Mouse (Mus musculus) megakaryocyte progenitor cell, adult 5-6 weeks (primary cell): ENCODE measurements around the gene Cited2. TPM values are rescaled to one million over a fixed set of nuclear protein-coding genes. Genes with fewer than 3 reads are reported as not detected.
A peak's percentile ranks its signal among the peaks of the same experiment; 100 is the strongest.

Experiments used
- ATAC-seq: replicated peaks from 2 replicates; pipeline ENCODE4 v1.8.0; 2016; ENCODE audit warnings: mild to moderate bottlenecking, moderate TSS enrichment, inconsistent platforms; ENCODE audit not compliant: poor library complexity
- total RNA-seq, 2 experiments: library from RNA; stranded (forward) in 1 of 2; stranded (reverse) in 1 of 2; fragments of 157-497, 149-512 nt in 1 of 2; fragments of 200-1000 nt in 1 of 2; gene quantifications; 2 replicates each; pipeline versions ENCODE4 v1.2.3 to v1.2.4; 2015 to 2017

Cited2 gene
- total RNA-seq, 2 experiments from 2014 or later = 49.9 to 195 TPM

DNA sequence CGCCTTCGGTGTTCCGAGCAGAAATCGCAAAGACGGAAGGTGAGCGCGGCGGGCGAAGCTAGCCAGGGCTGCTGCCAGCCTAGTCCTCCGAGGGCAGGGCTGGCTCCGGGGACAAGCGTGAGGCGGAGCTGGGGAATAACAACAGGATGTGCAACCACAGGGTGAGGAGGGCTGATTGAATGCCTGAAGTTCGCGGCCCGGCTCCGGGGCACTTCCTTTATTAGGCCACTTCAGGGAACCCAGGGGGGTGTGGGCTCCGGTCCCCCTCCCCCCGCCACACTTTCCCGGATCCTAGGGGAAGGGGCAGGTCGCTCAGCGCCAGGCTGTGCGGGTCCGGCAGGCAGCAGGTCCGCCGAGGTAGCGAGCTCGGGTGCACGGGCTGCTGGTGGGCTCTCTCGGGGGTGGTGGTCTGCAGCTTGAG is 413 bp downstream of the Cited2 start:
- peak; percentile 21; the same call in 1 of the 2 replicates for ATAC-seq

DNA sequence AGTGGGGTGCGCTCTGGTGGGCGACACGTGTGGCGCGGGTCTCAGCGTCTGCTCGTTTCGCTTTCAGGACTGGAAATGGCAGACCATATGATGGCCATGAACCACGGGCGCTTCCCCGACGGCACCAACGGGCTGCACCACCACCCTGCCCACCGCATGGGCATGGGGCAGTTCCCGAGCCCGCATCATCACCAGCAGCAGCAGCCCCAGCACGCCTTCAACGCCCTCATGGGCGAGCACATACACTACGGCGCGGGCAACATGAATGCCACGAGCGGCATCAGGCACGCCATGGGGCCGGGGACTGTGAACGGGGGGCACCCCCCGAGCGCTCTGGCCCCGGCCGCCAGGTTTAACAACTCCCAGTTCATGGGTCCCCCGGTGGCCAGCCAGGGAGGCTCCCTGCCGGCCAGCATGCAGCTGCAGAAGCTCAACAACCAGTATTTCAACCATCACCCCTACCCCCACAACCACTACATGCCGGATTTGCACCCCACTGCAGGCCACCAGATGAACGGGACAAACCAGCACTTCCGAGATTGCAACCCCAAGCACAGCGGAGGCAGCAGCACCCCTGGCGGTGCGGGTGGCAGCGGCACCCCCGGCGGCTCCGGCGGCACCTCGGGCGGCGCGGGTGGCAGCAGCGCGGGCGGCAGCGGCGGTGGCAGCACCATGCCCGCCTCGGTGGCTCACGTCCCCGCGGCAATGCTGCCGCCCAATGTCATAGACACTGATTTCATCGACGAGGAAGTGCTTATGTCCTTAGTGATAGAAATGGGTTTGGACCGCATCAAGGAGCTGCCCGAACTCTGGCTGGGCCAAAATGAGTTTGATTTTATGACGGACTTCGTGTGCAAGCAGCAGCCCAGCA is 1.1 kb downstream of the Cited2 start:
- peak; percentile 18 for ATAC-seq

DNA sequence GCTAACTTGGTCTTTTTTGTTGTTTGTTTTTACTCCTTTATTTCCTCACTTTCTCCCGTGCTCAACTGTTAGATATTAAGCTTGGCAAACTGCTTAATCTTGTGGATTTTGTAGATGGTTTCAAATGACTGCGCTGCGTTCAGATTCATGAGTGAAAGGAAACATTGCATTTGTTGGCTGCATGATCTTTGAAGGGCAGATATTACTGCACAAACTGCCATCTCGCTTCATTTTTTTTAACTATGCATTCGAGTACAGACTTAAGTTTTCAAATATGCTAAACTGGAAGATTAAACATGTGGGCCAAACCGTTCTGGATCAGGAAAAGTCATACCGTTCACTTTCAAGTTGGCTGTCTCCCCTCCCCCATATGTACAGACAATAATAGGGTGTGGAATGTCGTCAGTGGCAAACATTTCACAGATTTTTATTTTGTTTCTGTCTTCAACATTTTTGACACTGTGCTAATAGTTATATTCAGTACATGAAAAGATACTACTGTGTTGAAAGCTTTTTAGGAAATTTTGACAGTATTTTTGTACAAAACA is 2.1 kb downstream of the Cited2 start:
- no peak for ATAC-seq

DNA sequence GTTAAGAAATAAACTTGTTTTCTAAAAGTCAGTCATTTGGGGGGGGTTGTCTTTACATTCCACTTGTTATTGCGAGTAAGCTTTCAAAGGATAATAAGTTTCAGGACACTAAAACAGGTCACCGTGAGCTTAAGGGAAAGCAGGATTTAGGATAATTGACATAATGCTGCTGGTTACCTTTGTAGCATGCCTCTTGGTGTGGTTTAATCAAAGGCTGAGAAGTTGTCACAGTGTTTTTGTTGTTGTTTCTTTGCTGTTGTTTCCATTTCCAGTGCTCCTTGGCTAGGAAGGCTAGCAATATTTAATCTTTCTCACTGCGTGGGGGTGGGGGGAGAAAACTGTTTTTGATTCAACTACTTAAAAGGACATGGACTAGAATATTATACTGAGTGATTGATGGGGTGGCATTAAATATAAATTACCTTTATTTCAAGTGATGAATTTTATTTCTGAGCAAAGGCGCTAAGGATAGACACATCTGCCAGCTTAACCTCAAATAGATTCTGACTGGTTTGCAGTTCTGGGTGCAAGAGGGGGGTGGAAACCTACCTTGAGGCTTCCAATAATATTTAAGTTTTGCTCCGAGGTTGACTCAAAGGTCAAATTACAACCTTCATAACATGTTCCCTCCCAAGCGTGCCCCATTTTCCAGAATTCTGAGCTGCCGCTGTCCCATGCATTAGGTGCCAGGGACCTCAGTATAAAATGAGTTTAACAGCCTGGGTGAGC is 2.8 kb downstream of the Cited2 start:
- ATAC-seq = no peak

DNA sequence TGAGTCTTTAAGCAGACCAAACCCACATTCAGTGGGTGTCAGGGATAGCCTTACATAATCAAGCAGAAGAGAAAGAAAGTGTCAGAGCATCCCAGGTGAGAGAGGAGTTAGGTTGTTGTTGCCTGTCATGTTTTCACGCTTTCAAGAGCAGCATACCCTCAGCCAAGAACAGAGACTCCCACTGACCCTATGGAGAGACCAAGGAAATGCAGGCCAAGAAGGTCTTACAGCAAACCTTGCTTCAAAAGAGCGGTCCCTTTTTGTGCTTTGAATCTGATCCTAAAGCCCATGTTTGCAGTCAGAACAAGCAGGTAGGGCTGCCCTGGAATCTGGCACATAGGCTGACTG is 3.3 kb downstream of the Cited2 start:
- ATAC-seq = no peak

DNA sequence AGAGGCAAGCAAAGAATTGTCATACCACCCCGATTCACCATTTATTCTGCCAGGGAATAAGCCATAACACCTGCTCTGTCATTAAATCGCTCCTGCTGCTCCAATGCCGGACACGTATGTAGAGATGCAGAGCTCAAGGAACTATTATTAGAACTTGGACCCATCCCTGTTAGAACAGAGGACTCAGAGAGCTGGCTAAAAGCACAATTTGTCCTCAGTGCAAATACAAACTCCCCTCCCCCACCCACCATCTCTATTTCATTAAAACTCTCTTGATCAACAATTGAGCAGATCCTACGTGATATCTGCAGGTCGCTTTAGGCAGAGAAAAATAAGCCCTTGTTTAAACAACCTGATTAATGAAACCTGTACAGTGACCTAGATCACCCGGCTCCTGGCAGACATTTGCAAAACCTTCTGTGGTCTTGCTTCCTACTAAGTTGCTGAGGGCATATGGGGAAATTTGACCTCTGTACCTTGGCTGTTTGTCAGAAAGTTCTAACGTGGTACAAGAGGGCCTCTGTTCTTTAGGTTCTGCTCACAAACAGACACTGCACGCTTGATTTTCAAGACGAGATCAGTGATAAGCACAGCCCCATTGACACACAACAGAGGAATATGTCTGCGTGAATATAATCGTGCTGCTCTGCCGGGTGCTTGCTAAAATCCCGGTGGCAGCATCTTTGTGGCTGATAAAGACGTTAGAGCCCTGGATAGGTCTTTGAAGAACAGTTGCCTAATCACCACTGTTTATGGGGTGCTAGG is 4.3 kb downstream of the Cited2 start:
- peak; percentile 7 for ATAC-seq

DNA sequence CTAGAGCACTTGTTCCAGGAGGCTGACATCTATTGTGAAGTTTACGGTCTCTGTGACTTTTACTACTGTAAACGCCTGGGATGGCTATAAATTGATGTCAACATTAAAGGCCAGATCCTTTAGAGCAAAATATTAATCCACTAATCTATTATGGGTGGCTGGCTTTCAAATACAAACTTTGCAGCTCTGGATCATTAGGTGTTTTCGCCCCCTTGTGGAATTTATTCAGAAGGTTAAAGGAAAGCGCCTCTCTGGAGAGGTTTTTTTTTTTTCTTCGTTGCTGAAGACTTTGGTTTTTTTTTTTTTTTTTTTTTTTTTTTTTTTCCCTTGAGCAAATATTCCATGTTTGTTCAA is 4.9 kb downstream of the Cited2 start:
- peak; percentile 8; the same call in 1 of the 2 replicates for ATAC-seq

DNA sequence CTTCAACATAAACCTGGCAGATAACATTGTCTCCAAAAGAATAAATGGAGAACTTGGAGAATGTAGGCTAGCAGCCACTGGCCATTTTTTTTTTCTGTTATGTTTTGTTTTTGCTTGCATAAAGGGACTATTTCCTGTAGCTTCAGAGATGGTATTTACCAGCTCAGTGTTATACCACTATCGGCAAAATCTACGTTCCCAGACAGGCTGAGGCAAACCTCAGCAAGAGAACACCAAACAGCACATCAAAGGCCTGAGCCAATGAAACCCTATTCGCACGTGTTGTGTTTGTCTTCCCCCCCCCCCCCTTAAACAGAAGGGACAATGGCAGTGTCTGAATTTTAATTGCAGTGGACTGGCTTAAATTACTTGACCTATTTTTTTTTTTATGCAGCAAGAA is 5.7 kb downstream of the Cited2 start:
- ATAC-seq = no peak

DNA sequence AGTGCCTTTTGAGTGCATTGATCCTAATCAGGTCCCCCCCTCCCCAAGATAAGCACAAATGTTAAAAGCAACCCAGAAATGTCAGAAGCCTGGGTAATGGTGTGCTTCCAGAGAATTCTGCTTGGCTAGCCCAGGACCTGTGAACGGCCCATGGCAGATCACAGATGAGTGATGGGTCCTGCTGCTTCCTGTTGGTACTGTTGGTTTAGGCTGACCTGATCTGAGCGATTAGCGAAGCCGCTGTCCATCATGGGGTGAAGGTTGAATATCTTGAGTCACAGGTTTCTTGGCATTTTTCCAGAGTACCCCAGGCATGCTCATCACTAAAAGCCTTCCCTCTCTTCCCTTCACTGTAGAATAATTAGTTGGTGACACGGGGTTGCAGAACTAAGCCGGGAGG is 6.5 kb downstream of the Cited2 start:
- ATAC-seq = no peak

DNA sequence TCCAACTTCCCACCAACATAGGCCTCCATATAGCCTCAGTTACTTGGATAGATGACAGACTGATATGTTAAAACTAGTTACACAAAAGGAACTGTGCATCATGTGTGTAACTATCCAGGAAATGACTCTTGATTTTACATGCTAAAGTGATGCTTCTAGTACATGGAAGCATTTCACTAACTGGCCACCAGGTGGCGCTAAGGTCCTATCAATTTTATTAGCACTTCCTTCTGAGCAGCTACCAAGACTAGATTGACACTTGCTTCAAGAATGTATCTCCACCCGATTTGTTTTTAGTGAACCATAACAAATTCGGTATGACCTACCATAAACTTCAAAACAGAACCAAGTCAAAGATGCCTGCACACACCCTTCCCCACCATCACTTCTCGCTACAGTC is 10.0 kb downstream of the Cited2 start:
- ATAC-seq = peak; percentile 97

DNA sequence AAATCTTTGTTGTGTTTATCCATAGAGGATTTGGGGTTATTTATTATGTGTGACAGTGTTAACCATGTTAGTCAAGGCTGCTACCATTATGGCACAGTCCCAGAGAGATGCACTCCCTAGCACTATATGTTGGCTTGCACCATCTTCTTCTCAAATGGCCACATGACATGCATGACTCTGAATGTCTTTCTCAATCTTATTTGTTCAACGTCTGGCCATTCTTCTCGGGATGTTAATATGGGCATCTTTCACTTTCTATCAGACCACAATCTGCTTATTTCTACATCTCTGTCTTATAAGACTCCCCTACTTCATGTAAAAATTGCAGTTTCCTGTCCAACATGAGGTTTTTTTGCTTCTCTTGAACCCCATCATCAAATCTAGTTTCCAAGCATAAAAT is 19.6 kb downstream of the Cited2 start:
- peak; percentile 44; the same call in 1 of the 2 replicates for ATAC-seq

DNA sequence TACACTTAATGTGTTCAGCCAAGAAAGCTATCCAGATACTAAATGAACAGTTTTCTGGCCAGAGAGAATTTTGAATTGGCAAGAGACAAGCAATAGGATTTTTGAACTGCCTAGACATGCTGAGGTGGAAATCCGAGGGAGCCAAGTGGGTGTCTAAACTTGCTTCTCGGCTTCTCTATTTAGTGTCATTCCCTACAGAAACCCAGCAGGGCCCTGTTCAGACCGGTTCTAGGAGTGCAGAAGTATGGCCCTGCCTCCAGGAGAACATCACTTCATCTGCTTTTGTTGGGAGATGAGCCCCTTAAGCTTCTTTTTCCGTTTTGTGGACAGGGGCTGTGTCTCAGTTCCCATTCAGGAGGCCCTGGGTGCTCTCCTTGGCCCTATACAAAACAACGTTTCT is 29.5 kb downstream of the Cited2 start:
- ATAC-seq = no peak

DNA sequence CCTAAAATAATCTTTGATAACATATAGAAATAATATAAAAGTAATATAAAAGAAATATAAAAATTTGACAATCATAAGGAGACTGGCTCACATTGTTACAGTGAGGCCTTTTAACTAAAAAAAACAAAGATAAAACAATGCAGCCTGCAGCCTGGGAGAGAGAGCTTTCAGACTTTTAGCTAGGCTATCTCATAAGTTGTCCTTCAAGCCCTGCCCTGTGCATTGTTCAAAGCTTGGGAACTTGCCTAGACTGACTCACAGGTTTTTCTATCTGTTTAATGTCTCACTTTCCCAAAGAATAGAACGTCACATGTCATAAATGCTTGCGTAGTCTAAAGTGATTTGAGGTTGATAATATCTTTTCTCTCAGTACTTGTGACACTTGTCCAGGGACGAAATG is 36.8 kb downstream of the Cited2 start:
- no peak for ATAC-seq

DNA sequence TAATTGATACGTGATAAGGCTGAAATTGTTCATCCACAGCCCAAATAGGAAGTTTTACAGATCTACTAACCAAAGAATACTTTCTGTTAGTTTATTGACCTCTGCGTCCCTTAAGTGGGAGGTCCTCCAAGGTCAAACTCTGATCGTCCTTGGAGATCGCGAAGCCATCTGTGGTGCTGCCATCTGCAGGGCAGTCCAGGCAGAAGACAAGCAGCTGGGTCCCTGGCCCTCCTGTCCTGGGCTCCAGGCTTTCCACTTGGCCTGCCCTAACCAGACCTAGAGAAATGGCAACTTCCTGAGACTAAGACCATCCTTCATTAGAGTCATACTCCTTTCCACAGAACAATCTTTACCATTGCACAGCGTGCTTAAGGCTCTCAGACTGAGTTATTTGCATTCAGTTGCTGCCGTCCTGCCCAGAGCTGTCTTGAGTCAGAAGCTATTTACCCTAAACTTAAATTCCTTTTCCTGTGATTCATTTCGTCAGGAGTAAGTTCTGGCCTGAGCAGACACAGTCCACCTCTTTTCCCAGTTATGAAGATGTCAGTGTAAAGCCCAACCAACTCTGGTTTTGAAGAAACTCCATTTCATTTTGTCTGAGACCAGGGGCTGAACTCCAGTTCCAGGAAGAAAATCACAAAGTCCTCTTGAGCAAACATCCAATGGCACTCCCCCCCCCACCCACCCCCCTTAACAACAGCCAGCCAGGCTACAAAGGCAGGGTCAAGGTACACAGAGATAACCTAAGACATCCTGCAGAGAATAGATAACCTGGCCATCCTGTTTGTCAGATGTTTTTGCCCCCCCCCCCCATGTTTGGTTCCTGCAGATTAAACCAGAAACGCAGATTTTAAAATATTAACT is 38.0 kb downstream of the Cited2 start:
- ATAC-seq = peak; percentile 60

DNA sequence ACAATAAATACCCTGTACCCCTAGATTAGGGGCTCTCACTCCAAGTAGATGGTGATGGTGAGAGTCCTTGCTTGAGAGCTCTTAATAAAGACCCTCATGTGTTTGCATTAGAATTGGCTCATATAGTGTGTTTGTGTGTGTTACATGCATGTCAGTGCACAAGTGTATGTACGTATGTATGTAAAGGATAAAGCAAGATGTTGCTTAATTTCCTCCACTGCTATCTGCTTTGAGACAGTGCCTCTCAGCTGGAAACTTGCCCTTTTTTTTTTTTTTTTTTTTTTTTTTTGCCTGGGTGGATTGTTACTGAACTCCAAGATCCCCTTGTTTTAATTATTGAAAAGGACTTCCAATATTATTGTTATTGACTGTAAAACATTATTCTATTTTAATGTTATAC is 38.6 kb downstream of the Cited2 start:
- peak; percentile 44; the same call in 1 of the 2 replicates for ATAC-seq

DNA sequence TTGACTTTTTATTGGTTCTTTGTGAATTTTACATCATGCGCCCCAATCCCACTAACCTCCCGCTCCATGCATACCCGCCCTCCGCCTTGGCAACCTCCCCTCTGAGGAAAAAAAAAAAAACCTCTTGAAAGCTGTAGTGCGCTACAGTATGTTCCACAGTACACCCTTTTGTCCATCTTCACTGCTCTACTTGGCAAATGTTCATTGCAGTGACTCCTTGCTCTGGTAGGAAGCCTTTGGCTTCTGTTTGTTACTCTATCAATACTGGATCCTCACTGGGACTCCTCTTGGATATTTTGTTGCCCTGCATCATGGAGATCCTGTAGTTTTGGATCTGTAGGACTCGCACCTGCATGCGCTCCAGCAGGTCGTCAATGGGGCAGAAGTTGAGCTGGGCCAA is 39.9 kb downstream of the Cited2 start:
- ATAC-seq = no peak

DNA sequence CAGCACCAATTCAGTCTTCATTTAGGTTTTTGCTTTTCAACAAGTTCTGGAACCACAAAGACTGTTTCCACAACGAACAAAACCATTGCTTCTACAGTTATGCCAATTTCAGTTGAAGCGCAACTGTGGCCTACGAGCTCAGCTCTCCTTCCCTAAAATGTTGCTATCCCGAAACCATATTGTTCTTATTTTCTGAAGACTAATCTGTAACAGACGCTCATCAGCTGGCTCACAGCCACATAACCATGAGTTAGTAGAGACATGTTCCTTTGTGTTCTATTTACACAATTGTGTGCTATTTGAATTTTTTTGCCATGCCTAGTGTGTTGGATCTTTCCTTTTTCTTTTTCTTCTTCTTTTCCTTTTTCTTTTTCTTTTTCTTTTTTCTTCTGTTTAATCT is 46.8 kb downstream of the Cited2 start:
- no peak for ATAC-seq

DNA sequence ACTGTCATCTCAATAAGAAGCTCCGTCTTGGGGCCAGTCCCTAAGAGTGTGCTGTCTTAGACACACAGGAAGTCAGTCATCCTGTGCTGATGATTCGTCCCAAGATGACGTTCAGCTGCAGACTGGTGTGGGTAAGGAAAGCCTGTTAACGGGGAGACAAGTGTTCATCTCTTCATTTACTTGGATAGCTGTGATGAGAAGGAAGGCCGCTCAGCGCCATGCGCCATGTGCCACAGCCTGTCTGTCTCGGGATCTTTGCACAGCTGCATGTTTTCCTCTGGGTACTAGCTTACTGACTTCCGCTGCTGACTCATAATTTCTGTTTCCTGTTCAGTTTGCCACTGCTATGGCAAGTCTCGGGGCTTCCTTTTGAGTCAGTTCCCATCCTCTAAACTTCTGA is 49.3 kb downstream of the Cited2 start:
- ATAC-seq = peak; percentile 89

DNA sequence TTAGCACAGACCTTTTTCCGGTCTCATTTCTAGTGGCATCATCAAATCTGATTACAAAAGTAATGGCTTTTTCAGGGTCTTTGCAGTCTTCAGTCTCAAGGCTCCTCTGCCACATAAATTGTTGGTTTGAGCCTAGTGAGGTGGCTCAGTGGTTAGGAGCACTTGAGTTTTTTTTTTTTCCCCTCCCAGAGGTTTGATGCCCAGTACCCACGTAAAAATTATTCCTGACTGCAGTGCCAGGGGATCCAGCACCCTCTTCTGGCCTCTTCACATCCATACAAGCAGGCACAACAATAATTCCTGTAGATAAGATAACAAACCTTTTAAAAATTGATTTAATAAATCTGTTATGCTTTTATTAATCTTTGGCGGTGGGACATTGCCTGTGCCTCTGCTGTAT is 51.3 kb downstream of the Cited2 start:
- no peak for ATAC-seq

DNA sequence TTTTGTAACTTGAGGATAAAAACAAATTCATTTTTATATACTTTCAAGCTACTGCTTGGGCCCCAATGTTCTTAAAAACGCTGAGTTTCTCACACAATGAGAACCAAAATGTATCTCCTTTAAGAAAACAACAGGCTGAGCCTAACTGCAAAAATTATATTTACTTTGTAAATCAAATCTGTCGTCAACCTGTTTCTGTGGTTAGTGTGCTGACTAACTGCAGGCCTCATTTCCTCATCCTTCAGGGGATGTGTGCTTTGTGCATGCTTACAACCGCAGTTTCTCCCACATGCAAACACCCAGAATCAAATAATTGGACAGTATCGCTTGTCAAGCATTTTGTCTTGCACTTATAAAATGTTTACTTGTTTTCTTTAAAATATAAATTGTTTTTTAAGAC is 52.1 kb downstream of the Cited2 start:
- peak; percentile 72 for ATAC-seq
